Mouse (Mus musculus): ENCODE measurements around the gene Foxp2.

GRCm38 (mm10) chr6:15370827-15371226 is 469.7 kb downstream of the Foxp2 start:
- TF ChIP-seq CTCF (IDR thresholded peaks at IDR 0.05; ENCODE audit: control insufficient read depth, insufficient read depth, insufficient replicate concordance, low read depth, low read length) (no peak), POLR2A (IDR thresholded peaks at IDR 0.05; ENCODE audit: control insufficient read depth, low read depth, low read length) (no peak)

Data from testis, adult 2 months (tissue).